Mouse (Mus musculus) CH12.LX (cell line): ENCODE measurements around the gene Selenof. TPM values are rescaled to one million over a fixed set of nuclear protein-coding genes. Genes with fewer than 3 reads are reported as not detected.
A peak's percentile ranks its signal among the peaks of the same experiment; 100 is the strongest.

Source experiments
- DNase-seq: peaks from one replicate; pipeline ENCODE4 v3.0.0-alpha.2; 2013; ENCODE audit errors: extremely low read depth
- H3K27ac ChIP-seq: 2 replicates; pipeline ENCODE4 v1.5.1; 2012; ENCODE audit warnings: low read depth, mild to moderate bottlenecking, control low read depth, moderate library complexity; ENCODE audit not compliant: insufficient read depth
- H3K27me3 ChIP-seq: replicated peaks from 2 replicates; pipeline ENCODE3; 2012; ENCODE audit warnings: inconsistent platforms
- H3K36me3 ChIP-seq, 2 experiments: replicated peaks in 1 of 2; 2 replicates each; pipeline versions ENCODE3 to v1.6.1; 2012; ENCODE audit warnings: inconsistent platforms in 1 of 2, low read length in 1 of 2, mild to moderate bottlenecking in 1 of 2, mixed read lengths in 1 of 2, moderate library complexity in 1 of 2; ENCODE audit not compliant: control insufficient read depth in 1 of 2, insufficient read depth in 1 of 2
- H3K4me1 ChIP-seq, 2 experiments: 2 replicates each; pipeline ENCODE4 v1.6.1; 2012; ENCODE audit warnings: inconsistent platforms in 1 of 2, moderate library complexity in 1 of 2; ENCODE audit not compliant: insufficient read depth in 2 of 2, control insufficient read depth in 1 of 2
- H3K4me2 ChIP-seq: 2 replicates; pipeline ENCODE4 v1.6.1; 2012; ENCODE audit warnings: low read depth, mild to moderate bottlenecking, control low read depth; ENCODE audit not compliant: poor library complexity, insufficient read depth, severe bottlenecking
- H3K4me3 ChIP-seq, 3 experiments: fragments of 150-350 bp in 1 of 3; sonication (generic) in 1 of 3; replicated peaks in 1 of 3; 2 replicates each; pipeline versions ENCODE3 to v1.5.1; 2011 to 2012; ENCODE audit warnings: low read depth in 2 of 3, low read length in 2 of 3, mild to moderate bottlenecking in 2 of 3, moderate library complexity in 2 of 3, control low read depth in 1 of 3, improper control_type of control experiment in 1 of 3, inconsistent platforms in 1 of 3, mixed read lengths in 1 of 3; ENCODE audit not compliant: poor library complexity in 1 of 3
- H3K79me2 ChIP-seq: replicated peaks from 2 replicates; pipeline ENCODE4 v1.6.1; 2012; ENCODE audit warnings: mild to moderate bottlenecking, moderate library complexity; ENCODE audit not compliant: control insufficient read depth, poor library complexity, insufficient read depth, severe bottlenecking; ENCODE audit errors: extremely low read depth
- H3K9ac ChIP-seq: 2 replicates; pipeline ENCODE4 v1.6.1; 2012; ENCODE audit warnings: low read depth, mild to moderate bottlenecking, control low read depth, moderate library complexity; ENCODE audit not compliant: insufficient read depth
- H3K9me3 ChIP-seq: replicated peaks from 2 replicates; pipeline ENCODE3; 2012; ENCODE audit warnings: low read length, inconsistent platforms, mixed read lengths
- BHLHE40 ChIP-seq: IDR thresholded peaks from 2 replicates; pipeline ENCODE4 v1.6.1; 2011; ENCODE audit warnings: mild to moderate bottlenecking, low read depth, low read length, improper control_type of control experiment
- CHD1 ChIP-seq: IDR thresholded peaks from 2 replicates; pipeline ENCODE4 v1.6.1; 2012; ENCODE audit warnings: low read depth, low read length, improper control_type of control experiment, inconsistent platforms
- CHD2 ChIP-seq: IDR thresholded peaks from 2 replicates; pipeline ENCODE4 v1.6.1; 2011; ENCODE audit warnings: low read length, improper control_type of control experiment
- CTCF ChIP-seq, 2 experiments: IDR thresholded peaks in 1 of 2; conservative IDR thresholded peaks in 1 of 2; 2 replicates each; pipeline ENCODE4 v1.5.1; 2011 to 2012; ENCODE audit warnings: low read depth in 2 of 2, low read length in 2 of 2, improper control_type of control experiment in 1 of 2, inconsistent platforms in 1 of 2, mild to moderate bottlenecking in 1 of 2, moderate library complexity in 1 of 2
- ELF1 ChIP-seq: IDR thresholded peaks from 2 replicates; pipeline ENCODE4 v1.6.1; 2014; ENCODE audit warnings: low read depth, mild to moderate bottlenecking, inconsistent platforms, low read length, improper control_type of control experiment
- EP300 ChIP-seq: IDR thresholded peaks from 2 replicates; pipeline ENCODE4 v1.6.1; 2011; ENCODE audit warnings: low read length, improper control_type of control experiment
- ETS1 ChIP-seq: conservative IDR thresholded peaks from 2 replicates; pipeline ENCODE4 v1.6.1; 2012; ENCODE audit warnings: low read depth, mild to moderate bottlenecking, inconsistent platforms, low read length, improper control_type of control experiment, moderate library complexity
- GABPA ChIP-seq: IDR thresholded peaks from 2 replicates; pipeline ENCODE4 v1.6.1; 2012; ENCODE audit warnings: low read depth, low read length, improper control_type of control experiment, inconsistent platforms; ENCODE audit not compliant: insufficient replicate concordance
- HCFC1 ChIP-seq: IDR thresholded peaks from 2 replicates; pipeline ENCODE4 v1.6.1; 2012; ENCODE audit warnings: low read depth, mild to moderate bottlenecking, inconsistent platforms, low read length, improper control_type of control experiment
- KAT2A ChIP-seq: IDR thresholded peaks from 2 replicates; pipeline ENCODE4 v1.6.1; 2012; ENCODE audit warnings: low read length, improper control_type of control experiment, inconsistent platforms; ENCODE audit not compliant: insufficient replicate concordance
- MAFK ChIP-seq: IDR thresholded peaks from 2 replicates; pipeline ENCODE4 v1.6.1; 2011; ENCODE audit warnings: low read length, improper control_type of control experiment; ENCODE audit not compliant: insufficient replicate concordance
- MAX ChIP-seq: IDR thresholded peaks from 2 replicates; pipeline ENCODE4 v1.6.1; 2011; ENCODE audit warnings: low read length, improper control_type of control experiment
- MAZ ChIP-seq: IDR thresholded peaks from 2 replicates; pipeline ENCODE4 v1.6.1; 2012; ENCODE audit warnings: low read depth, mild to moderate bottlenecking, inconsistent platforms, low read length, improper control_type of control experiment, moderate library complexity
- MEF2A ChIP-seq: IDR thresholded peaks from 2 replicates; pipeline ENCODE4 v1.6.1; 2014; ENCODE audit warnings: low read depth, mild to moderate bottlenecking, inconsistent platforms, low read length, improper control_type of control experiment, borderline replicate concordance
- MYC ChIP-seq: IDR thresholded peaks from 2 replicates; pipeline ENCODE4 v1.6.1; 2011; ENCODE audit warnings: low read depth, mild to moderate bottlenecking, improper control_type of control experiment, low read length
- NELFE ChIP-seq: IDR thresholded peaks from 2 replicates; pipeline ENCODE4 v1.6.1; 2011; ENCODE audit warnings: low read depth, low read length, improper control_type of control experiment
- PAX5 ChIP-seq: IDR thresholded peaks from 2 replicates; pipeline ENCODE4 v1.6.1; 2012; ENCODE audit warnings: low read length, inconsistent platforms, mixed read lengths
- POLR2A ChIP-seq: IDR thresholded peaks from 2 replicates; pipeline ENCODE4 v1.6.1; 2011; ENCODE audit warnings: low read depth, mild to moderate bottlenecking, improper control_type of control experiment, low read length
- RAD21 ChIP-seq: IDR thresholded peaks from 2 replicates; pipeline ENCODE4 v1.6.1; 2011; ENCODE audit warnings: low read depth, mild to moderate bottlenecking, low read length, improper control_type of control experiment, moderate library complexity
- RCOR1 ChIP-seq: conservative IDR thresholded peaks from 2 replicates; pipeline ENCODE4 v1.6.1; 2012; ENCODE audit warnings: low read depth, mild to moderate bottlenecking, inconsistent platforms, low read length, improper control_type of control experiment
- SIN3A ChIP-seq: IDR thresholded peaks from 2 replicates; pipeline ENCODE4 v1.6.1; 2012; ENCODE audit warnings: low read length, improper control_type of control experiment, inconsistent platforms
- SMC3 ChIP-seq: IDR thresholded peaks from 2 replicates; pipeline ENCODE4 v1.6.1; 2011; ENCODE audit warnings: low read depth, low read length, improper control_type of control experiment
- TCF12 ChIP-seq: IDR thresholded peaks from 2 replicates; pipeline ENCODE4 v1.6.1; 2014; ENCODE audit warnings: low read depth, mild to moderate bottlenecking, inconsistent platforms, low read length, improper control_type of control experiment
- UBTF ChIP-seq: IDR thresholded peaks from 2 replicates; pipeline ENCODE4 v1.6.1; 2012; ENCODE audit warnings: low read depth, mild to moderate bottlenecking, inconsistent platforms, low read length, improper control_type of control experiment, moderate library complexity
- USF2 ChIP-seq: conservative IDR thresholded peaks from 2 replicates; pipeline ENCODE4 v1.6.1; 2011; ENCODE audit warnings: low read depth, low read length, improper control_type of control experiment
- ZC3H11A ChIP-seq: IDR thresholded peaks from 2 replicates; pipeline ENCODE4 v1.6.1; 2012; ENCODE audit warnings: low read depth, mild to moderate bottlenecking, inconsistent platforms, low read length, improper control_type of control experiment
- ZKSCAN1 ChIP-seq: IDR thresholded peaks from 2 replicates; pipeline ENCODE4 v1.6.1; 2012; ENCODE audit warnings: low read depth, inconsistent platforms, low read length, improper control_type of control experiment, borderline replicate concordance
- ZMIZ1 ChIP-seq: IDR thresholded peaks from 2 replicates; pipeline ENCODE4 v1.6.1; 2012; ENCODE audit warnings: low read depth, mild to moderate bottlenecking, inconsistent platforms, low read length, improper control_type of control experiment
- dilution Hi-C: fragments of 300-500 bp; cut with MboI; formaldehyde crosslinking; loops from 2 replicates; pipeline ENCODE4 v1.14.3; 2020; ENCODE audit warnings: low sequenced_read_pairs; ENCODE audit not compliant: extremely low pct_unique_long_range_greater_than_20kb, extremely low pct_ligation_motif_present
- in situ Hi-C: fragments of 300-500 bp; cut with MboI; formaldehyde crosslinking; loops from 3 replicates; pipeline ENCODE4 v1.14.3; 2019; ENCODE audit warnings: low sequenced_read_pairs, low pct_ligation_motif_present, low pct_unique_long_range_greater_than_20kb, mixed read lengths
- polyA plus RNA-seq: library from polyadenylated mRNA; unstranded; fragments of >175 nt; gene quantifications from 2 replicates; pipeline ENCODE4 v1.2.1, GENCODE M21; 2012; ENCODE audit warnings: low read depth; ENCODE audit not compliant: insufficient read length
- total RNA-seq, 2 experiments: library from RNA; depleted of rRNA; stranded (reverse); fragments of 300-350 nt in 1 of 2; fragments of >200 nt in 1 of 2; gene quantifications; 2 replicates each; pipeline ENCODE4 v1.2.3; 2012 to 2014

Gene Selenof
- total and polyA plus RNA-seq, 3 experiments: 528 to 1,358 (median 678) TPM

DNA sequence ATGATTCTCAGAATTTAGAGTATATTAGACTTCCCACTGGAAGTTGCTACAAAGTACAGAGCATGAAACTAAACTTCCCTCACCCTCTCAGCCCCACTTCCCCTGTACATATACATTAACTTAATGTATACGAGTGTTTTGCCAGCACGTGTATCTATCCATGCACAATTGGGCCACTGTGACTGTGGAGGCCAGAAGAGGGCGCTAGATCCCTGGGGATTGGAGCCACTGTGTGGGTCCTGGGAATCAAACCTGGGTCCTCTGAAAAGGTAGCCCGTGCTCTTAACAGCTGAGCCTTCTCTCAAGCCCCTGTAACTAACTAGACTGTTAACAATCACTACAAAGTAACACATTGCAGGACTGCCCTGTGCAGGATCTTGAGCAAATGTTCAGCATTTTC lies 36.3 kb downstream of the Selenof start:
- H3K9ac ChIP-seq: no peak overlapping the region
- H3K36me3 ChIP-seq: peaks cover 0 to 3% of the 10 kb centered on the region in 2 experiments
- H3K4me1 ChIP-seq: peaks cover 23 to 52% of the 10 kb centered on the region in 2 experiments
- H3K79me2 ChIP-seq: no peaks in the 10 kb centered on the region
- no peak for TF ChIP-seq TCF12
- TF ChIP-seq BHLHE40: no peak
- TF ChIP-seq ELF1: no peak
- no peak for TF ChIP-seq USF2
- no peak for TF ChIP-seq CHD2
- TF ChIP-seq NELFE: no peak
- TF ChIP-seq ZKSCAN1: no peak
- TF ChIP-seq KAT2A: no peak
- peak; percentile 34 for TF ChIP-seq SMC3
- no peak for TF ChIP-seq MAZ
- no peak for TF ChIP-seq ZMIZ1
- TF ChIP-seq POLR2A: no peak
- TF ChIP-seq MAFK: no peak
- TF ChIP-seq MYC: no peak
- TF ChIP-seq RAD21: peak; percentile 47
- TF ChIP-seq ETS1: no peak
- TF ChIP-seq MEF2A: no peak
- TF ChIP-seq CTCF (conservative IDR thresholded peaks at IDR 0.05 in 1 of 2, IDR thresholded peaks at IDR 0.05 in 1 of 2; ENCODE audit: low read depth in 2 of 2, low read length in 2 of 2): peak; percentile 14 to 62; a peak in 2 of 4 replicates
- no peak for TF ChIP-seq HCFC1
- TF ChIP-seq GABPA: no peak
- H3K4me2 ChIP-seq: no peak overlapping the region
- dilution Hi-C loops (no loop called here), in situ Hi-C loops (no loop called here)
- no peak for DNase-seq
- H3K27me3 ChIP-seq: no peaks in the 10 kb centered on the region
- H3K9me3 ChIP-seq: peaks cover 2% of the 10 kb centered on the region
- no peak overlapping the region for H3K27ac ChIP-seq
- no peak overlapping the region for H3K4me3 ChIP-seq

DNA sequence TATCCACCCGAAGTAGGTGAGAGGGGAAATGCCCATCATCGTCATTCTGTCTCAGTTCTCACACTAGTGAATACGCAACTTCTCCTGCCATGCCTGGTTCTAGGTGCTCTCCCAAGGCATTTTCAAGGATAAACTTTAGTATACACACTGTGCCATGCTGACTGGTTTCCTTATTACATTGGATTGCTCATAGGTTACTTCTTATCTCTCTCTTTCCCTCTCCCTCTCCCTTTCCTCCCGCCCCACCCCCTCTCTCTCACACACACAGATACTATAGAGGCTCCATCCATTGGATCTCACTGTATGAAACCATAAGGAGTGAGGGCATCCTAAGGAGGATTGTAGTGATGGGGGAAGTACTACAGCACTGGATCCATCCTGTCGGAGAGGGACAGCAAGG lies 38.0 kb downstream of the Selenof start:
- peaks cover 2% of the 10 kb centered on the region for H3K9me3 ChIP-seq
- no peaks in the 10 kb centered on the region for H3K36me3 ChIP-seq
- H3K4me3 ChIP-seq: no peak overlapping the region
- in situ Hi-C loops (no loop called here), dilution Hi-C loops (no loop called here)
- no peaks in the 10 kb centered on the region for H3K27me3 ChIP-seq
- TF ChIP-seq CTCF (conservative IDR thresholded peaks at IDR 0.05 in 1 of 2, IDR thresholded peaks at IDR 0.05 in 1 of 2; ENCODE audit: low read depth in 2 of 2, low read length in 2 of 2): no peak
- TF ChIP-seq PAX5: no peak
- no peak for TF ChIP-seq EP300
- TF ChIP-seq MEF2A: no peak
- no peak for TF ChIP-seq RAD21
- TF ChIP-seq SMC3: no peak
- TF ChIP-seq CHD1: no peak
- no peak for TF ChIP-seq UBTF
- TF ChIP-seq POLR2A: no peak
- TF ChIP-seq ZC3H11A: no peak
- no peak for TF ChIP-seq ZKSCAN1
- no peak for TF ChIP-seq ZMIZ1
- TF ChIP-seq SIN3A: no peak
- no peak for TF ChIP-seq RCOR1
- no peak for TF ChIP-seq TCF12
- no peak for TF ChIP-seq MAX
- no peak overlapping the region for H3K9ac ChIP-seq
- H3K79me2 ChIP-seq: no peaks in the 10 kb centered on the region
- peaks cover 15 to 41% of the 10 kb centered on the region in 2 experiments for H3K4me1 ChIP-seq
- H3K27ac ChIP-seq: no peak overlapping the region
- H3K4me2 ChIP-seq: no peak overlapping the region
- DNase-seq: no peak
